Mouse (Mus musculus) adrenal gland, postnatal 4 days (tissue): ENCODE measurements around the gene Spef1. TPM values are rescaled to one million over a fixed set of nuclear protein-coding genes. Genes with fewer than 3 reads are reported as not detected.

Experiments
- DNase-seq, 2 experiments: peaks; one replicate each; pipeline ENCODE4 v3.0.0; 2021 to 2022; ENCODE audit warnings: low spot score in 2 of 2, mixed read lengths in 2 of 2
- total RNA-seq, 2 experiments: library from RNA; stranded (reverse); gene quantifications; 2 replicates each; pipeline ENCODE4 v1.2.3; 2021

Gene Spef1
- total RNA-seq, 2 experiments from 2014 or later = 5.8 to 6.7 TPM

- no peak for DNase-seq
Measured at GRCm38 (mm10) chr2:131145121-131145520, 42.0 kb downstream of the Spef1 start.

- DNase-seq = no peak
Measured at GRCm38 (mm10) chr2:131143007-131143780, 43.9 kb downstream of the Spef1 start.

- peak; percentile 51 to 57 for DNase-seq
Measured at GRCm38 (mm10) chr2:131142592-131142991, 44.5 kb downstream of the Spef1 start.

DNA sequence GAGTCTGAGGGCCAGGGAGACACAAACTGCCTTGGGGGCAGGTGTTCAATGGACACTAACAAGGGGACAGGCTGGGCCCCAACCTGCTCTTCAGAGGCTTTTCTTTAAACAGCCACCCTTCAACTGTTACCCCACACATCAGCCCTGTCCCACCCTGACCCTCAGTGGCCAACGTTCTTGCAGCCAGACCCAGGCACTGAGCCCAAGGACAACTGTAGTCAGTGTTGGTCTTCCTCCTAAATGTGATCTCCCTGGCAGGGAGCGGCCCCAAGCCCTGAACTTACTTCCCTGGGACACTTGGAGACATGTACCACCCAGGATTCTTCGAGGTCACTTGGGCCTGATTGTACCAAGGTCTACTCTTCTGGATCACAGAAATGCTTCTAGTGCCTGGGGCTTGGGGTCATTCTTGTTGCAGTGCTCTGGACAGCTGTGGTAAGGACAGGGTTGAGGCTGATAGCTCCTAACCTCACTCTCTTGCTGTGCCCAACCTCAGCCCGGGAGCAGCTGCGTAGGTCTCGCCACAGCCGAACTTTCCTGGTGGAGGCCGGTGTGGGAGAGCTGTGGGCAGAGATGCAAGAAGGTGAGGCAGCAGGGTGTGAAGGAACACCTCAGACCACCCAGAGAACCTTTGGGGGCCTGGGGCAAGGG lies 45.6 kb downstream of the Spef1 start:
- DNase-seq = no peak

DNA sequence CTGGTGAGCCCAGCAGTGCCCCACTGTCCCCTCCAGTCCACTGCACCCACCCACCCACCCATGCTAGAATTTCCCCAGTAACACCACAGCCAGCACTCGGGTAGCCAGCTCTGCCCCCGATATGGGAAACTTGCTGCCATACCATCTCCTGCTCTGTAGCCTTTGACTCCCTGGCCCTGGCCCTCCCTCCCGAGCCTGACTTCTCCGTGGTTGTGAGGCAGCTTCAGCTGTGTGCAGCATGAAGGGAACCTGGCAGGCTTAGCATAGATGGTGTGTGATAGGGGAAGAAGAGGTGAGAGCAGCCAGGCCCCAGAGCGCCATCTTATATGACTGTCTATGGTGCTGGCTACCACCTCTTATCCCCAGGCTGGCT lies 46.6 kb downstream of the Spef1 start:
- no peak for DNase-seq

DNA sequence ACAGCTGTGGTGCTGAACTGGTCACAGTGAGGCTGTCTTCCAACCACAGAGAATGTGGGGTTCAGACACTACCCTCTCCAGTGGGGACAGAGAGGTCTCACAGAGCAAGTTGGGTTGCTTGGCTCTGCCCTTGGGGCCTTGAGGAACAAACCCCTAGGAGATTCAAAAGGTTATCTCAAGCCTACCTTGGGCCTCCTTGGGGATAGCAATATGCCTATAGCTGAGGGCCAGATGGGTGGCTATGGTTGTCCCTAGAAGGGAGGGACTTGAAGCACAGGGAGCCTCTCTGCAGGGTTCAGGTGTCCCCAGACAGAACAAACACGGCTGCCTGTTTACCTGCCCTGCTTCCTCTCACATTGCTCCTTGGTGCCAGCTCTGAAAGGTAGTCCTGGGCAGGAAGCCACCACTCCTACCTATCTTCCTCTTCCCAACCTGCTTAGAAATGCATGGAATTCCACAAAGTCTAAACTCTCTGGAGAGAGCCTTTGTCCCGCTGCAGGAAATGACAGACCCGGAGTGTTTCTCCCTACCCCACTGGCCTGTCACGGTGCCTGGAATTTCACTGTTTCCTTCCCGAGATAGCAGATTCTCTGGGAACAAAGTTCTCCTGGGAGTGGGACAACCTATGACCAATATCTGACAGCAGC lies 47.1 kb downstream of the Spef1 start:
- no peak for DNase-seq

GRCm38 (mm10) chr2:131139287-131139686 lies 47.8 kb downstream of the Spef1 start:
- DNase-seq = no peak

GRCm38 (mm10) chr2:131138760-131139159 lies 48.3 kb downstream of the Spef1 start:
- no peak for DNase-seq

- no peak for DNase-seq
Measured at GRCm38 (mm10) chr2:131138296-131138695, 48.8 kb downstream of the Spef1 start.

- DNase-seq = peak in 1 of 2 experiments; percentile 2
Measured at GRCm38 (mm10) chr2:131135521-131136139, 51.5 kb downstream of the Spef1 start.

DNA sequence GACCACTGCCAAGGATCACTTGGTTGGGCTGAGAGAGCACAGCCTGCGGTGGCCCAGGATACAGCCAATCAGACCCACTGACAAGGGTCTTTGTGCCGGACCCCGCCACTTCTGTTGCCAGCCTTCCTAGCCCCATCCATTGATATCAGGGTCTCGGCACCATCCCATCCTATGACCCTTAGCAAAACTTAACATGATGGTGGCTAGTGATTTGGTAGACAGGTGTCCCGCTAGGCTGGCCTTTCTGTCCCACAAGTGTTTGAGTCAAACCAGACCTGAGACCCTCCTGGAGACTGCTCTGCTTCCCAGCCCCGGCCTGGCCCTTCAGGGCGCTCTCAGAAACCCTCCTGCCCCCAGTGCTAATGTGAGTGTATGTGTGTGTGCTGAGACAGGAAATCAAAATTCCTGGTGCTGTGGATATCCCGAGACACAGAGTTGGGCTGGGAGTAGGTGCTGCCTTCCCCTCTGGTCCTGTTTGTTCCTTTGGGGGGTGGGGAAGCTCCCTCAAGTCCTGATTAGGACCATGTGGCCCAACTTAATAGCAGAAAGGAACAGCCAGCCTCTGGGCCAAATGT lies 52.2 kb downstream of the Spef1 start:
- no peak for DNase-seq

DNA sequence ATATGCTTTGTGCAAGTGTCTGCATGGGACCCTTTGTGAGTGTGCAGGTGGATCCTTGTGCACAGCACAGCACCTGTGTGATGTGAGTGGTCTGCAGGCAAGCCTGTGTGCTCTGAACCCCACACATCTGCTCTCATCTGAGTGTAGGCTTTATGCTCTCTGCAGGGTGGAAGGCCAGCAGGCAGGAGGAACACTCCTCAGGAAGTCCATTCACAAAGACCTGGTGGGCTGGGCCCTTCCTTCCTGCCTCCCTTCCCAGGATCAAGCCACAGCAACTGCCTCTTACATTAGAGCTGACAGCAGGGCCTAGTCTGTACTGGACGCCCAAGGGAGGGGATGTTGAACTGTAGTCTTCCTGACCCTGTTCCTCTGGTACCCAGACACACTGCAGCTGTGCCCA lies 52.7 kb downstream of the Spef1 start:
- DNase-seq = peak in 1 of 2 experiments; percentile 6

DNA sequence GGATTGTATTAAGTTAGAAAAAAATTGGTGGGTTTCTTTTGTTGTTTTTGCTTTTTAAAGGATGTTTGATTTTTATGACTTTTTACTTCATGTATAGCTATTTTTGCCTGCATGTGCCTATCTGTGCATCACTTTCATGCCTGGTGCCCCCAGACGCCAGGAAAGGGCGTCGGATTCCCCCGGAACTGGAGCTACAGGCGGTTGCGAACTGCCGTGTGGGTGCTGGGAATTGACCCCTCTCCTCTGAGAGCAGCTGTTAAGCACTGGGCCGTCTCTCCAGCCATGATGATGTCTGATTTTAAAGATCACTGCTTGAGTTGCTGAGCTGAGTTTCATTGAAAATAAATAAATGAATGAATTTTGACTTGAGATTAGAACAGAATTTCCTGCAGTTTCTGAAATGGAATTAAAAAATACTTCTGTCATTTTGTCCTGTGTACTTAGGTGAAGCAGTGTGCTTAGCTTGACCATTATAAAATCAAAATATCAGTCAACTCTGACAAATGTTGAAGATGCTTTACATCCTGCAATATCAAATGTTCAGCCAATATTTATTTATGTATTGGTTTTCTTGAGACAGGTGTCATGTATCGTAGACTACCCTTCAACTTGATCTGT lies 54.0 kb downstream of the Spef1 start, which contains the start of gene Gm11037:
Gene Gm11037 (plus strand): TSS at position 568 of the 618 bp plus-strand sequence.
- no peak for DNase-seq

GRCm38 (mm10) chr2:131132111-131132888 lies 54.8 kb downstream of the Spef1 start:
- no peak for DNase-seq

DNA sequence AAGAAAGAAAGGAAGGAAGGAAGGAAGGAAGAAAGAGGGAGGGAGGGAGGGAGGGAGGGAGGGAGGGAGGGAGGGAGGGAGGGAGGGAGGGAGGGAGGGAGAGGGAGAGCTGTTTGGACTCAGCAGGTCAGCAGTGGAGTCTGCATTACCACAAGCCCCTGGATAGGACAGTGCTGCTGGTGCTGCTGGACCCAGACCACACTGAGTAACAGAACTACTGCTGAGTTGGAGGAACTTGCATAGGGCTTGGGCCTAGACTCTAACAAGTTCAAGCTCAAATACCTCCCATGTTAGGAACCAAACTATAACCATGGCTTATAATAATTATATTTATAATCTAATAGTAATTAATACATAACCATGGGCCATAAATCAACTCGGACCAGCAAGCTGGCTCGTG lies 56.2 kb downstream of the Spef1 start:
- DNase-seq = no peak

DNA sequence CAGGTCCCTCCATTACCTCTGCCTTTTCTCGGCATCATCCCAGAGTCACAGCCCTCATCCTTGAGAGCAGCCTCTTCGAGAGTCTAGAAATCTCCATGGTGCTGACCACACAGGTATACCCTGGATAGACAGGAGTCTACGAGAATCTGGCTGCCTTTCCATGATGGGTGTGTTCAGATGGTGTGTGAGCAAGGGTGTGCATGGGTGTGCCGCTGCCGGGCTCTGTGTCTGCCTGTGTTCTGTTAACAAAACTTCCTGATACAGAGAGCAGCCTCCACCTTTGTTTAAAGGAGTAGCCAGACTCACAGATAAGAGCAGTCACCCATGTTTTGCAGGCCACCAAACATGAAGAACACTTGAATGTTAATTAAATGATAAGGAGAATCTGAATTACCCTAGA lies 57.2 kb downstream of the Spef1 start:
- peak in 1 of 2 experiments; percentile 1 for DNase-seq

DNA sequence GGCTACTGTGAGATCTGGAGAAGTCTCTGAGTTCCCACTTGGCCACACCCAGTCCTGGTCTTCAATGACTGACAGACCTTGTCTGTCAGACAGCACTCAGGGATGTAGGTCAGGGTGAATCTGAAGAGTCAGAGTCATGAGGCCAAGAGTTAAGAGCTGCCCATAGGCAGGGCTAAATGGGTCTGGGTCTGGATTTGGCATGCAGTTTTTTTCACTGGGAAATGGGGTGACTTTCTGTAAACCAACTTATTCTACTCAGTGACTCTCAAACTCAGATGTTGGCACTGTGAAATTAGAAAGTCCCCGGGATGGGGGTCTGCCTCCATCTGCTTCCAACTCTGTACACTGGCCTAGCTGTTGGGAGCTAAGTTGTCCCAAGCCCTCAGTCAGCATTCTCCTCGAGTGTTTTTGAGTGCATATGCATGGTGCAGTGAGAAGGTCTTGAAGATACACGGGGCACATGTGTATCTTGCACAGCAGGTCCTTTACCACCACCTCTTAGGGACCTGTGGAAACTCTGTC lies 58.4 kb downstream of the Spef1 start:
- no peak for DNase-seq

GRCm38 (mm10) chr2:131128211-131128610 lies 58.9 kb downstream of the Spef1 start:
- peak in 1 of 2 experiments; percentile 2 for DNase-seq

DNA sequence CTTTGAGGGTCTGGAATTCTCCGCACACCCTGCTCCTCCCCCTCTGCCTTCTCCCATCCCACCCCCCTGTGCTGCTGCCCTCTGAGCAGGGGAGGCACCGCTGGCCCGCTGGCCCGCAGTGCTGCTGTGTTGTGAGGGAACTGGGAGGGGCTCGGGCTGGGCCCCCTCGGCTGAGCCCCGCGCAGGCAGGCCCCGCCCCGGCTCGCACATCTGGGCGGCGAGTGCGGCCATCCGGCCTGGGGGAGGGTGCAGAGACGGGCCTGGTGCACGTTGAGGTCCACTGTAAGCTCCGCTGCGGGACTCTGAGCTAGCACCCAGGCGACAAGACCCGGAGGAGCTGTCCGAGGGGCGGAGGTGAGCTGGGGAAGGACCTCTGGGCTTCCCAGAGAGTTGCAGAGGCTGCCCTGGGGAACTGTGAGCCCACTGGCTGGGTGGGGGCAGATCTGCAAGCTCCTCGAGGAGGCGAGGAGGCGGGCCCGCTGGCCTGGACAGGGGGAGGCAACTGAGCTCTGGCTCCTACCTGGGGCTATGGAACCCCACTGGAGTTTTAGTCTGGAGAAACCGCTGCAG lies 59.8 kb downstream of the Spef1 start, which contains the start of gene Hspa12b:
Gene Hspa12b (plus strand): TSS at position 120 of the 570 bp plus-strand sequence.
- no peak for DNase-seq
